Mouse (Mus musculus): Measurements from ENCODE around the gene Art3. TPM values are rescaled to one million over a fixed set of nuclear protein-coding genes. Genes with fewer than 3 reads are reported as not detected.

The Art3 gene
- polyA plus RNA-seq, 1 experiment = 13.8 TPM

DNA sequence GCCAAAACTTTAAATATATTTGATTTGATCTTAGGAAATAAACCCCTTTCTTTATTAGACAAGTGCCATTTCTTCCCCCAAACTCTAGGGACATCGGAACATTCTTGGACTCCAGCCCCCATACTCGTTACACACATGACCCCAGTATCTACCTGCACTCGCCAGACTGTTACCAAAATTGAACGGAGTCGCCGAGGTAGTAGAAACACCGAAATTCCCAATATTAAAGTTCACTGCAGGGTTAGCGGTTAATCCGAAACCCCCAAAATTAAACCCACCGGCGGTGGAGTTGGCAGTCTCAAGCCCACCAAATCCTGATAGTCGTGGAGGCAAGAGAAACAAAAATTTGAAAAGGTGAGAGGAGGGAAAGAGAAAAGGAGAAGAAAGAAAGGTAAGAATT is 102.4 kb downstream of the Art3 start:
- no peaks in the 10 kb centered on the region for H3K4me1 ChIP-seq (ENCODE audit: control insufficient read depth, insufficient read depth, low read length)
- H3K4me3 ChIP-seq (ENCODE audit: insufficient read depth, low read length) = peak overlapping the region; percentile 37
- H3K27ac ChIP-seq (ENCODE audit: insufficient read depth, low read length) = no peak overlapping the region
- TF ChIP-seq CTCF (IDR thresholded peaks at IDR 0.05; ENCODE audit: extremely low read depth, insufficient read depth, low read length) = no peak
- TF ChIP-seq POLR2A (IDR thresholded peaks at IDR 0.05; ENCODE audit: extremely low read depth, insufficient read depth, low read length) = no peak

- TF ChIP-seq POLR2A (IDR thresholded peaks at IDR 0.05; ENCODE audit: extremely low read depth, insufficient read depth, low read length) = no peak
- no peak for TF ChIP-seq CTCF (IDR thresholded peaks at IDR 0.05; ENCODE audit: extremely low read depth, insufficient read depth, low read length)
- no peak overlapping the region for H3K27ac ChIP-seq (ENCODE audit: insufficient read depth, low read length)
- peak overlapping the region; percentile 37 for H3K4me3 ChIP-seq (ENCODE audit: insufficient read depth, low read length)
- no peaks in the 10 kb centered on the region for H3K4me1 ChIP-seq (ENCODE audit: control insufficient read depth, insufficient read depth, low read length)
Measured at GRCm38 (mm10) chr5:92434571-92434985, 103.0 kb downstream of the Art3 start.

- Histone ChIP-seq H3K4me1 (ENCODE audit: control insufficient read depth, insufficient read depth, low read length) (no peaks in the 10 kb centered on the region), H3K4me3 (ENCODE audit: insufficient read depth, low read length) (peak within 1 kb of the TSS; percentile 37), H3K27ac (ENCODE audit: insufficient read depth, low read length) (no peak within 1 kb of the TSS)
- TF ChIP-seq POLR2A (IDR thresholded peaks at IDR 0.05; ENCODE audit: extremely low read depth, insufficient read depth, low read length) = peak; percentile 56; the same call in 1 of the 2 replicates
- TF ChIP-seq CTCF (IDR thresholded peaks at IDR 0.05; ENCODE audit: extremely low read depth, insufficient read depth, low read length) = no peak
Measured at GRCm38 (mm10) chr5:92435025-92435584, 103.5 kb downstream of the Art3 start, which contains the start of gene Nup54. Gene Nup54 (minus strand): TSS chr5:92435219.

GRCm38 (mm10) chr5:92438540-92438939 is 106.9 kb downstream of the Art3 start:
- TF ChIP-seq CTCF (IDR thresholded peaks at IDR 0.05; ENCODE audit: extremely low read depth, insufficient read depth, low read length) (no peak), POLR2A (IDR thresholded peaks at IDR 0.05; ENCODE audit: extremely low read depth, insufficient read depth, low read length) (no peak)
- H3K4me3 ChIP-seq (ENCODE audit: insufficient read depth, low read length) = no peak overlapping the region

GRCm38 (mm10) chr5:92441494-92441893 is 109.9 kb downstream of the Art3 start:
- no peak overlapping the region for H3K27ac ChIP-seq (ENCODE audit: insufficient read depth, low read length)
- TF ChIP-seq CTCF (IDR thresholded peaks at IDR 0.05; ENCODE audit: extremely low read depth, insufficient read depth, low read length) = no peak
- no peak for TF ChIP-seq POLR2A (IDR thresholded peaks at IDR 0.05; ENCODE audit: extremely low read depth, insufficient read depth, low read length)
- H3K4me3 ChIP-seq (ENCODE audit: insufficient read depth, low read length) = no peak overlapping the region

More at GRCm38 (mm10) chr5:92438540-92438939, 106.9 kb downstream of the Art3 start:
- Histone ChIP-seq H3K4me1 (ENCODE audit: control insufficient read depth, insufficient read depth, low read length) (no peaks in the 10 kb centered on the region), H3K27ac (ENCODE audit: insufficient read depth, low read length) (no peak overlapping the region)

GRCm38 (mm10) chr5:92442914-92443313 is 111.3 kb downstream of the Art3 start:
- no peaks in the 10 kb centered on the region for H3K4me1 ChIP-seq (ENCODE audit: control insufficient read depth, insufficient read depth, low read length)
- no peak for TF ChIP-seq CTCF (IDR thresholded peaks at IDR 0.05; ENCODE audit: extremely low read depth, insufficient read depth, low read length)
- TF ChIP-seq POLR2A (IDR thresholded peaks at IDR 0.05; ENCODE audit: extremely low read depth, insufficient read depth, low read length) = no peak
- H3K4me3 ChIP-seq (ENCODE audit: insufficient read depth, low read length) = no peak overlapping the region
- no peak overlapping the region for H3K27ac ChIP-seq (ENCODE audit: insufficient read depth, low read length)

More at GRCm38 (mm10) chr5:92441494-92441893, 109.9 kb downstream of the Art3 start:
- no peaks in the 10 kb centered on the region for H3K4me1 ChIP-seq (ENCODE audit: control insufficient read depth, insufficient read depth, low read length)

- Histone ChIP-seq H3K4me1 (ENCODE audit: control insufficient read depth, insufficient read depth, low read length) (no peaks in the 10 kb centered on the region), H3K4me3 (ENCODE audit: insufficient read depth, low read length) (no peak overlapping the region), H3K27ac (ENCODE audit: insufficient read depth, low read length) (no peak overlapping the region)
- TF ChIP-seq CTCF (IDR thresholded peaks at IDR 0.05; ENCODE audit: extremely low read depth, insufficient read depth, low read length) (no peak), POLR2A (IDR thresholded peaks at IDR 0.05; ENCODE audit: extremely low read depth, insufficient read depth, low read length) (no peak)
Measured at GRCm38 (mm10) chr5:92445016-92445415, 113.4 kb downstream of the Art3 start.

GRCm38 (mm10) chr5:92446736-92447135 is 115.1 kb downstream of the Art3 start:
- H3K27ac ChIP-seq (ENCODE audit: insufficient read depth, low read length) = no peak overlapping the region
- no peak overlapping the region for H3K4me3 ChIP-seq (ENCODE audit: insufficient read depth, low read length)
- no peak for TF ChIP-seq POLR2A (IDR thresholded peaks at IDR 0.05; ENCODE audit: extremely low read depth, insufficient read depth, low read length)
- no peak for TF ChIP-seq CTCF (IDR thresholded peaks at IDR 0.05; ENCODE audit: extremely low read depth, insufficient read depth, low read length)
- H3K4me1 ChIP-seq (ENCODE audit: control insufficient read depth, insufficient read depth, low read length) = no peaks in the 10 kb centered on the region

- no peak for TF ChIP-seq CTCF (IDR thresholded peaks at IDR 0.05; ENCODE audit: extremely low read depth, insufficient read depth, low read length)
- no peak for TF ChIP-seq POLR2A (IDR thresholded peaks at IDR 0.05; ENCODE audit: extremely low read depth, insufficient read depth, low read length)
- H3K4me3 ChIP-seq (ENCODE audit: insufficient read depth, low read length) = no peak overlapping the region
- H3K27ac ChIP-seq (ENCODE audit: insufficient read depth, low read length) = no peak overlapping the region
- H3K4me1 ChIP-seq (ENCODE audit: control insufficient read depth, insufficient read depth, low read length) = no peaks in the 10 kb centered on the region
Measured at GRCm38 (mm10) chr5:92452876-92453275, 121.2 kb downstream of the Art3 start.

DNA sequence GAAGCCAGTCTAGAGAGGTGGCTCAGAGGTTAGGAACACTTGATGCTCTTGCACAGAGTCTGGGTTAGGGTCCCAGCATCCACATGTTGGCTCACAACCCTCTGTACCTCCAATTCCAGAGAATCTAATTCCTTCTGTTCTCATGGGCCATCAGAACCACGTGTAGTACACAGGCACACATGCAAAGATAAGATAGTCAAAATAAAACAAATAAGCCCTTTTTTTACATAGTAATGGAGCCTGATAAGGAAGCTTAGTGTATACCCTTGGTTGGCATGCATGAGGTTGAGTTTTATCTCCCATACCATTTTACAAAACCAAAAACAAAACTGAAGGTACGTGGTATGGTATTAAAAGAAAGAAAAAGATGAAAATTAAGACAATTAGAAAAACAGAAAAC is 125.8 kb downstream of the Art3 start:
- H3K4me3 ChIP-seq (ENCODE audit: insufficient read depth, low read length) = no peak overlapping the region
- TF ChIP-seq CTCF (IDR thresholded peaks at IDR 0.05; ENCODE audit: extremely low read depth, insufficient read depth, low read length) (no peak), POLR2A (IDR thresholded peaks at IDR 0.05; ENCODE audit: extremely low read depth, insufficient read depth, low read length) (no peak)
- H3K27ac ChIP-seq (ENCODE audit: insufficient read depth, low read length) = no peak overlapping the region
- H3K4me1 ChIP-seq (ENCODE audit: control insufficient read depth, insufficient read depth, low read length) = no peaks in the 10 kb centered on the region
